Mouse (Mus musculus) cortical plate, adult 2 months (tissue): Measurements from ENCODE around the gene Rapgef2. TPM values are rescaled to one million over a fixed set of nuclear protein-coding genes. Genes with fewer than 3 reads are reported as not detected.

ENCODE experiments used
- H3K27ac ChIP-seq: fragments of 200-500 bp; 2 replicates; pipeline ENCODE4 v1.5.1; 2012; ENCODE audit warnings: low read length, control low read depth, inconsistent platforms; ENCODE audit not compliant: insufficient read depth
- H3K4me1 ChIP-seq: fragments of 200-500 bp; 2 replicates; pipeline ENCODE4 v1.6.1; 2011; ENCODE audit warnings: low read length; ENCODE audit not compliant: control insufficient read depth, insufficient read depth
- H3K4me3 ChIP-seq: fragments of 200-500 bp; 2 replicates; pipeline ENCODE4 v1.5.1; 2011; ENCODE audit warnings: mild to moderate bottlenecking, low read length, control low read depth; ENCODE audit not compliant: insufficient read depth
- CTCF ChIP-seq: fragments of 200-500 bp; IDR thresholded peaks from 2 replicates; pipeline ENCODE4 v1.5.1; 2011; ENCODE audit warnings: mild to moderate bottlenecking, control low read depth, low read length; ENCODE audit not compliant: insufficient read depth; ENCODE audit errors: extremely low read depth
- POLR2A ChIP-seq: fragments of 200-500 bp; IDR thresholded peaks from 2 replicates; pipeline ENCODE4 v1.6.1; 2011; ENCODE audit warnings: mild to moderate bottlenecking, low read length, control low read depth; ENCODE audit not compliant: insufficient read depth; ENCODE audit errors: extremely low read depth
- polyA plus RNA-seq: library from polyadenylated mRNA; depleted of rRNA; stranded (reverse); fragments of >200 nt; gene quantifications from 2 replicates; pipeline ENCODE4 v1.2.3, GENCODE M21; 2012; rRNA removed

The Rapgef2 gene
- polyA plus RNA-seq, 1 experiment: 45.3 TPM

- Histone ChIP-seq H3K4me1 (no peaks in the 10 kb centered on the region), H3K27ac (no peak overlapping the region), H3K4me3 (no peak overlapping the region)
- TF ChIP-seq POLR2A: no peak
- TF ChIP-seq CTCF: no peak
These were observed 251.9 kb downstream of the Rapgef2 start for GRCm38 (mm10) chr3:79034457-79034856.

GRCm38 (mm10) chr3:79030855-79031254 lies 255.5 kb downstream of the Rapgef2 start:
- TF ChIP-seq CTCF (no peak), POLR2A (no peak)
- Histone ChIP-seq H3K27ac (no peak overlapping the region), H3K4me1 (no peaks in the 10 kb centered on the region), H3K4me3 (no peak overlapping the region)

GRCm38 (mm10) chr3:79028153-79028878 lies 258.0 kb downstream of the Rapgef2 start:
- no peak for TF ChIP-seq CTCF
- TF ChIP-seq POLR2A: no peak
- Histone ChIP-seq H3K27ac (no peak overlapping the region), H3K4me3 (no peak overlapping the region), H3K4me1 (peaks cover 4% of the 10 kb centered on the region)

GRCm38 (mm10) chr3:79025983-79026382 lies 260.3 kb downstream of the Rapgef2 start:
- Histone ChIP-seq H3K4me3 (no peak overlapping the region), H3K27ac (no peak overlapping the region), H3K4me1 (peaks cover 6% of the 10 kb centered on the region)
- TF ChIP-seq CTCF: no peak

- TF ChIP-seq POLR2A (no peak), CTCF (no peak)
- Histone ChIP-seq H3K27ac (peak overlapping the region; percentile 85), H3K4me3 (no peak overlapping the region), H3K4me1 (peaks cover 6% of the 10 kb centered on the region)
These were observed 262.5 kb downstream of the Rapgef2 start for GRCm38 (mm10) chr3:79023735-79024328.

GRCm38 (mm10) chr3:79022690-79023089 lies 263.6 kb downstream of the Rapgef2 start:
- no peak overlapping the region for H3K27ac ChIP-seq
- peaks cover 6% of the 10 kb centered on the region for H3K4me1 ChIP-seq
- TF ChIP-seq POLR2A (no peak), CTCF (no peak)
- no peak overlapping the region for H3K4me3 ChIP-seq

GRCm38 (mm10) chr3:79017440-79017839 lies 268.9 kb downstream of the Rapgef2 start:
- Histone ChIP-seq H3K4me3 (no peak overlapping the region), H3K4me1 (no peaks in the 10 kb centered on the region; the same call in 1 of the 2 replicates), H3K27ac (peak overlapping the region; percentile 65; the same call in 1 of the 2 replicates)
- no peak for TF ChIP-seq POLR2A
- TF ChIP-seq CTCF: no peak

- Histone ChIP-seq H3K4me1 (no peaks in the 10 kb centered on the region; the same call in 1 of the 2 replicates), H3K27ac (peak overlapping the region; percentile 70; the same call in 1 of the 2 replicates), H3K4me3 (no peak overlapping the region)
- no peak for TF ChIP-seq POLR2A
- no peak for TF ChIP-seq CTCF
These were observed 269.5 kb downstream of the Rapgef2 start for GRCm38 (mm10) chr3:79016830-79017229.

GRCm38 (mm10) chr3:79015621-79016474 lies 270.5 kb downstream of the Rapgef2 start:
- no peak for TF ChIP-seq CTCF
- no peak for TF ChIP-seq POLR2A
- Histone ChIP-seq H3K4me3 (no peak overlapping the region), H3K27ac (peak overlapping the region; percentile 74), H3K4me1 (no peaks in the 10 kb centered on the region; the same call in 1 of the 2 replicates)

Other genes starting within 250 kb of the Rapgef2 start
- gene Gm17359, start 50.1 kb upstream of the Rapgef2 start, polyA plus RNA-seq: not detected in 2 replicates